Mouse (Mus musculus) neural tube, embryonic 15.5 days (tissue): ENCODE data around the gene Eef1akmt2. TPM values are rescaled to one million over a fixed set of nuclear protein-coding genes. Genes with fewer than 3 reads are reported as not detected.

Experiments used
- ATAC-seq: fragments of 200-750 bp; cut with Nextera tagmentation; 2 replicates; pipeline ENCODE4 v1.8.0; 2017; ENCODE audit warnings: mild to moderate bottlenecking, moderate TSS enrichment, moderate library complexity; ENCODE audit not compliant: low FRiP score
- H3K27ac ChIP-seq: fragments of 300-500 bp; sonication (generic); replicated peaks from 2 replicates; pipeline ENCODE4 v1.5.1; 2015; ENCODE audit warnings: mild to moderate bottlenecking, inconsistent platforms
- H3K27me3 ChIP-seq: fragments of 300-500 bp; sonication (generic); replicated peaks from 2 replicates; pipeline ENCODE4 v1.6.1; 2015; ENCODE audit warnings: inconsistent platforms
- H3K36me3 ChIP-seq: fragments of 300-500 bp; sonication (generic); 2 replicates; pipeline ENCODE4 v1.6.1; 2015; ENCODE audit warnings: inconsistent platforms
- H3K4me1 ChIP-seq: fragments of 300-500 bp; sonication (generic); 2 replicates; pipeline ENCODE4 v1.6.1; 2015; ENCODE audit warnings: inconsistent platforms
- H3K4me2 ChIP-seq: fragments of 300-500 bp; sonication (generic); 2 replicates; pipeline ENCODE4 v1.6.1; 2015; ENCODE audit warnings: inconsistent platforms, mild to moderate bottlenecking, moderate library complexity
- H3K4me3 ChIP-seq: fragments of 300-500 bp; sonication (generic); replicated peaks from 2 replicates; pipeline ENCODE4 v1.5.1; 2015; ENCODE audit warnings: mild to moderate bottlenecking, inconsistent platforms
- H3K9ac ChIP-seq: fragments of 300-500 bp; sonication (generic); replicated peaks from 2 replicates; pipeline ENCODE4 v1.6.1; 2015; ENCODE audit warnings: mild to moderate bottlenecking, inconsistent platforms
- H3K9me3 ChIP-seq: fragments of 300-500 bp; sonication (generic); replicated peaks from 2 replicates; pipeline ENCODE4 v1.6.1; 2016; ENCODE audit warnings: inconsistent platforms
- WGBS: fragments of 180-500 bp; shearing (Covaris S2); methylation state at CpG from one replicate; pipeline ENCODE4 v1.1.7; 2015; ENCODE audit warnings: mixed read lengths; 5-methylcytosine and 5-hydroxymethylcytosine counted together
- polyA plus RNA-seq: library from polyadenylated mRNA; unstranded; fragments of >200 nt; fragmentation: Nextera tagmentation; extraction: Ambion mirVana; gene quantifications from 2 replicates; pipeline ENCODE4 v1.2.1, GENCODE M21; 2015

The Eef1akmt2 gene
- polyA plus RNA-seq, 1 experiment from 2014 or later: 84.5 TPM

DNA sequence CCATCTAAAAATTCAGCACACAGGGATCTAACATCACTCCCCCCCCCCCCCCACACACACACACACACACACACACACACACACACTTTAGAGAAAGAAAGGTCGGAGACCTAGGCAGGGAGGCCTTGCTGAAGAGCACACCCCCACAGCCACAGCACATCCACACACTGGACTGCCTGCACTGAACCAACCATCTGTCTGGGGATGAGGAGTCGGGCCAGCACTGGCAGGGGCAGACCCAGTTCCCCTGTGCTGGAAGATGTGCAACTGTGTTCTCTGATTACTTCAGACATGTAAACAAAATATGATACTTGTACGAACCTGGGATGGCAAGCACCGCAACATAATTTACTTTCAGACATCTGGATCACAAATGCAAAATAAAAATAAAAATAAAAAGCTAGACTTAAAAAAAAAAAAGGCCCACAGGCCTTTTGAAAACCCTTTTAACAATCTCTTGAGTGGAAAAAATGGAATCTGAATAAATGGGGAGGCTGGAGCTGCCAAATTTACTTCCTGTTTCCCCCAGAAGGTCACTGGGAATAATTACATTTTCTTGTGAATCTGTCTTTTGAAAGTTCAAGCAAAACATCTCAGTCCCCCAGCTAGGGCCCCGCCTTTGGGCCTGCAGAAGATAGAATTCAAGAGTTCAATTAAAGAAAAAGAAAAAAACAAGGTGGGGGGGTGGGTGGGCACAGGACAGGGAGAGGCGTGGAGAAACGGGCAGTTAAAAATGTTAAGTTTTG, 44.2 kb downstream of the Eef1akmt2 start:
- Histone ChIP-seq H3K4me1 (peaks cover 86% of the 10 kb centered on the region), H3K27me3 (no peaks in the 10 kb centered on the region), H3K9me3 (no peaks in the 10 kb centered on the region), H3K27ac (peak overlapping the region; percentile 72), H3K9ac (no peak overlapping the region), H3K4me2 (peak overlapping the region; percentile 38; the same call in 1 of the 2 replicates), H3K4me3 (no peak overlapping the region), H3K36me3 (no peaks in the 10 kb centered on the region)
- ATAC-seq: no peak
- 47% methylated on average over 7 of the region's 7 CpGs for WGBS

DNA sequence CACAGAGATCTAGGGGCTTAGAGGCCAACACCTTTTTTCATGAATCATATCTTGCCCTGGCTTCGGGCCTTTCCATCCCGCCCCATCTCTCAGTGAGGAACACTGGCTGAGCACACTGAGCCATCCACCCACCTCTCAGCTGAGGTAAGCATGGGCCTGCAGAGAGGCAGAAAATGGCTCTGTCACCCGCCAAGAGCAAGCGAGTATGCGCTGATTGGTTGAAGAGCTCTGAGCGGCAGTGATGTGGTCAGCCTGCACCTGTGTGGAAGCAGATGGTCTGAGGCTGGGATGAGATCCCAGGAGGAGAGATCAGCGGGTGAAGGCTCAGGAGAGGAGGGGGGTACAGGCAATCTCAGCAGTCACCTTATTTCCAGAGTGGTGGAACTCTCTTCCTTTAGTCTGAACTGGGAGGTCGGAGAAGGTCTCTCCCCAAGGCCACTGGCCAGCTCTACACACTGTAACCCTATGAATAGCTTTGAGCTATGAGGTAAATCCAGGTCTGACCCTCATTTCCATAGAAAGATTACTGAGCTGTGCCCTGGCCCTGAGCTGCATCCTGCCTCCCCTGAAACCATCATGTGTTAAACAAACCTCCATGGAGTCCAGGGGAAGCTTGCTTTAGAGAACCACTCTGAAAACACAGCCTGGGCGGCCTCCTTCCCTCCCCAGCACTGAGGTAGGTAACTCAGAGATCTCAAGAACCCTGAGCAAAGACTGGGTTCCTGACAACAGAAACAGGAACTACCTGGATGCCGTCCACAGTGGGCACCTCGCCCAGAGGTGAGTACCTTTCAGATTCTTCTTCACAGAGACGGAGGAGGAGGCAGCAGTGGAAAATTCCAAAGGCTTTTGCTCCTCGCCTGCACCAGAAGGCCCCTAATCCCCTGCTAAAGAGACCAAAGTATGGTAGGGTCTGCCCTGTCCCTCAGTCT, 45.3 kb downstream of the Eef1akmt2 start:
- H3K4me1 ChIP-seq: peaks cover 88% of the 10 kb centered on the region
- no peaks in the 10 kb centered on the region for H3K36me3 ChIP-seq
- 68% methylated on average over 13 of the region's 13 CpGs for WGBS
- no peak overlapping the region for H3K9ac ChIP-seq
- no peaks in the 10 kb centered on the region for H3K27me3 ChIP-seq
- H3K4me3 ChIP-seq: no peak overlapping the region
- H3K9me3 ChIP-seq: no peaks in the 10 kb centered on the region
- H3K4me2 ChIP-seq: no peak overlapping the region
- peak overlapping the region; percentile 37 for H3K27ac ChIP-seq
- no peak for ATAC-seq

DNA sequence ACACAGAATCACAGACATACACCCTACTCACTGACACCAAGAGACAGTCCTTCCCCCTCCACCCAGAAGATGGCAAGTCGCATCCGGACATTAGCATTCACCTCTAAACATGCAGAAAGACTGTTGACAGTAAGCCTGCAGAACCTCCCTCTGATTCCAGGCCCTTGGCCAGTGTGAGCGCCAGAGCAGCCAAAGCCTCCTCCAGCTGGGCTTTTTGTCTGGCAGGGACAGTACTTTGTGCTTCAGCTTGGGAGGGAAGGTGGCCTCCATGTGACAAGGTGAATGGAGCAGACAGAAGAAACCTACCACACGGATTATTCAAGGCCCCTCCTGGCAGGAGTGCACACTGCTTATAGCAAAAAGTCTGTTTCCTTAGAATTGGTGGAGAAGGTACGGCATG, 46.2 kb downstream of the Eef1akmt2 start:
- Histone ChIP-seq H3K27ac (peak overlapping the region; percentile 64), H3K4me1 (peaks cover 81% of the 10 kb centered on the region), H3K9me3 (no peaks in the 10 kb centered on the region), H3K4me3 (no peak overlapping the region), H3K9ac (no peak overlapping the region), H3K36me3 (no peaks in the 10 kb centered on the region), H3K27me3 (no peaks in the 10 kb centered on the region), H3K4me2 (no peak overlapping the region)
- no peak for ATAC-seq
- 65% methylated on average over 5 of the region's 5 CpGs for WGBS

DNA sequence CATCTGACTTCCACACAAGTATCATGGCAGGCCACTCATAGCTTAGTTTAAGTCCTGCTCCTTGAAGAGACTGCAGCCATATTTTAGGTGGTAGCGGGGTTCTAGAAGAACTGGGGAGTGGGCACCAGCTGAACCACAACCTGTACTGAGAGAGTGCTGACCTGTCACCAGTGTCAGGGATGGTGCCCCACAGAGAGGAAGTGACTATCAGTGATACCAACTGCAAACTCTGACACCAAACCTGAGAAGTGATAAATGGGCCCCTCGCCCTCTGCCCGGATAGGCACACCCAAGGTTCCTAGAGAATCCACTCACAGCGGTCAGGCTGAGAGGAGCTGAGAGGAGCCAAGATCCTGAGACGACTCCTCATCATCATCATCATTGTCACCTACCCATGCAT, 47.5 kb downstream of the Eef1akmt2 start:
- Histone ChIP-seq H3K4me3 (no peak overlapping the region), H3K4me1 (peaks cover 70% of the 10 kb centered on the region)
- 88% methylated on average over 5 of the region's 5 CpGs for WGBS

DNA sequence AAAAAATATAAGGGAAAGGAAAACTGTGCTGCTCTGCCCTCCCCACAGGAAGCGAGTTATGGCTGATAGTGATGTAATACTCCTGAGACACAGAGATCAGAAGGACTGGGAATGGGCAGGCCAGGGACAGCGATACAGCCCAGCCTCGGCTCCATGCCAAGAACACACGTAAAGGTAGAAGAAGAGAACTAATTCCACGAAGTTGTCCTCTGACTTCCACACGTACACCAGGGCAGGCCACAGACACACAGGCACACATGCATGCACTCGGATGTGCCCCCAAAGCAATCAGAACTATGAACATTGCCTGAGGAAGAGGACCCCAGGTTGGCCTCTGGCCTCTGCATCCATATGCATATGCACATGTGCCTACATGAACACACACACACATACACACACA, 48.0 kb downstream of the Eef1akmt2 start:
- Histone ChIP-seq H3K4me3 (no peak overlapping the region), H3K27ac (no peak overlapping the region), H3K36me3 (no peaks in the 10 kb centered on the region), H3K9me3 (no peaks in the 10 kb centered on the region), H3K4me1 (peaks cover 65% of the 10 kb centered on the region), H3K27me3 (no peaks in the 10 kb centered on the region), H3K9ac (no peak overlapping the region), H3K4me2 (no peak overlapping the region)
- ATAC-seq: no peak
- 83% methylated on average over 7 of the region's 7 CpGs for WGBS

More for the DNA sequence above, 47.5 kb downstream of the Eef1akmt2 start:
- Histone ChIP-seq H3K9ac (no peak overlapping the region), H3K27ac (no peak overlapping the region), H3K27me3 (no peaks in the 10 kb centered on the region), H3K36me3 (no peaks in the 10 kb centered on the region), H3K4me2 (no peak overlapping the region), H3K9me3 (no peaks in the 10 kb centered on the region)
- ATAC-seq: no peak

DNA sequence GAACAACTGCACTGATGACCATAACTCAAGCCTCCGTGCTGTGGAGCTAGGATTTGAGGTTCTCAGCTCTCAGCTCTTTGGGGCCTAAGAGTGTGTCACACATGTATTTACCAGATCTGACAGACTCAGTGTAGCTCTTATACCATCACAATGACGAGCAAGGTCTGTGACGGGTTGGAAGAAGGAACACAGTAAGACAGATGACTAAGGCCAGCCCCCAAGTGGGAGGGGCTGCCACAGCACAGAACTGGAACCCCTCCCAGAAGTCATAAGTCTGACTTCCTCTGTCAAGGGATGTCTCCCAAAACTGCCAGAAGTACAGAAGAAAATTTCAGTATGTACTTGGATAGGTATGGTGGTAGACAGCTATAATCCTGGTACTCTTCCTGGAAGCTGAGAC, 48.5 kb downstream of the Eef1akmt2 start:
- H3K9ac ChIP-seq: no peak overlapping the region
- H3K27me3 ChIP-seq: no peaks in the 10 kb centered on the region
- no peaks in the 10 kb centered on the region for H3K9me3 ChIP-seq
- peaks cover 60% of the 10 kb centered on the region for H3K4me1 ChIP-seq
- 69% methylated on average over 3 of the region's 3 CpGs for WGBS
- H3K27ac ChIP-seq: no peak overlapping the region
- H3K36me3 ChIP-seq: no peaks in the 10 kb centered on the region
- H3K4me3 ChIP-seq: no peak overlapping the region
- no peak overlapping the region for H3K4me2 ChIP-seq
- no peak for ATAC-seq

DNA sequence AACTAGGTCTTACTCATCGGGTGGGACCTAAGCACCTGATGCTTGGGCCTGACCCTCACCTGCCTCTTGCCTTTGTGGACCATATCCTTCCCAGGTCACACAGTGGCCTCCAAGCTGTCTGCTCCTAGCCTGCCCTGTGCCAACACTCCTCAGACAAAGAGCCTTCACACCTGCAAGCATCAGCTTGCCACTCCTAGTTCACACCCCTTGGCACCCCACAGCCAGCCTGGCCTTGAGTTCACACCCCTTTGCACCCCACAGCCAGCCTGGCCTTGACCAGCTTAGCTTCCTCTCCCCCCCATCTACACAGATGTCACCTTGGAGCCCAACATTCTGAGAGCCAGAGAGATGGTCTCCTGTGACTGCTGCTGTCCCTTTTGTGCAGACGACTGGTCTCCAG, 49.1 kb downstream of the Eef1akmt2 start:
- no peaks in the 10 kb centered on the region for H3K27me3 ChIP-seq
- H3K9ac ChIP-seq: no peak overlapping the region
- no peak overlapping the region for H3K27ac ChIP-seq
- no peaks in the 10 kb centered on the region for H3K36me3 ChIP-seq
- H3K4me1 ChIP-seq: peaks cover 54% of the 10 kb centered on the region
- no peak for ATAC-seq
- H3K4me3 ChIP-seq: no peak overlapping the region
- WGBS: 95% methylated on average over 2 of the region's 2 CpGs
- no peaks in the 10 kb centered on the region for H3K9me3 ChIP-seq
- no peak overlapping the region for H3K4me2 ChIP-seq

DNA sequence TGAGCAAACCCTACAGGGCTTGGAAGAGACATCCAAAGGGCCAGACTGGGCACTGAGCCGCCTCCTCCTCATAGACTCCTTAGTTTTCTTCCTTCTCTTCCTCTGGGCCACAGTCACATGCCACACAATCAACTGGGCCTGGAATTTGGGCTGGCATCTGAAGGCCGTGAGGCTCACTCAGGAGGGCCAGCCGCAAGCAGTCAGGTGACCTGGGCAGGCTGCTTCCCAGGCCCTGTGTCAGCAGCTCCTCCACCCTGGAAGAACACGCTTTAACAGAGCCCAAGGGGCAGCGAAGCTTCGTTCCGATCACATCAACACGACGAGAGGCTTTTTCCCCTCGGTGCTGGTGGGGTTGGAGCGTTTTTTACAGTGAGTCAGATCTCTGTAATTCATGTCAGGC, 49.8 kb downstream of the Eef1akmt2 start:
- H3K9ac ChIP-seq: no peak overlapping the region
- H3K27me3 ChIP-seq: no peaks in the 10 kb centered on the region
- H3K36me3 ChIP-seq: no peaks in the 10 kb centered on the region
- H3K4me3 ChIP-seq: no peak overlapping the region
- H3K27ac ChIP-seq: no peak overlapping the region
- H3K4me1 ChIP-seq: peaks cover 47% of the 10 kb centered on the region
- WGBS: 75% methylated on average over 11 of the region's 11 CpGs
- H3K9me3 ChIP-seq: no peaks in the 10 kb centered on the region
- ATAC-seq: no peak
- H3K4me2 ChIP-seq: no peak overlapping the region

DNA sequence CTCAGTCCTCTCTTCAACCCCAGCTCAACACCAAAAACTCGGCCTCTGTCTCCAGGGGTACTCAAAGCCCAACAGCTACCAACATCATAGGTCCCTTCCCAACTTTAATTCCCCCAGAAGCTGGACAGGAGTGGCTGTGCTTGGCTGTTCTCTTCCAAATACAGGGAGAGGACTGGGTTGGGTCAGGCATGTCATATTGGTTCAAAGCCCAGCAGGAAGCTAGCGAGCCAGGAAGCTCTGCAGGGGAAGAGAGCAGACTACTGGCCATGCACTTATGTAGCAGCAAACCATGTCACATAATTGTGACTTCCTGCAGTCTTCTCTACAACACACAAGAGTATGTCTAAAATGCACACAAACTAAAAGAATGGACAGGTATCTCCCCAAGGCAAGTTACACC, 50.4 kb downstream of the Eef1akmt2 start:
- Histone ChIP-seq H3K4me3 (no peak overlapping the region), H3K4me1 (peaks cover 41% of the 10 kb centered on the region), H3K36me3 (no peaks in the 10 kb centered on the region), H3K9me3 (no peaks in the 10 kb centered on the region), H3K4me2 (no peak overlapping the region), H3K27me3 (no peaks in the 10 kb centered on the region), H3K9ac (no peak overlapping the region), H3K27ac (no peak overlapping the region)
- ATAC-seq: no peak
- 86% methylated on average over 2 of the region's 2 CpGs for WGBS

DNA sequence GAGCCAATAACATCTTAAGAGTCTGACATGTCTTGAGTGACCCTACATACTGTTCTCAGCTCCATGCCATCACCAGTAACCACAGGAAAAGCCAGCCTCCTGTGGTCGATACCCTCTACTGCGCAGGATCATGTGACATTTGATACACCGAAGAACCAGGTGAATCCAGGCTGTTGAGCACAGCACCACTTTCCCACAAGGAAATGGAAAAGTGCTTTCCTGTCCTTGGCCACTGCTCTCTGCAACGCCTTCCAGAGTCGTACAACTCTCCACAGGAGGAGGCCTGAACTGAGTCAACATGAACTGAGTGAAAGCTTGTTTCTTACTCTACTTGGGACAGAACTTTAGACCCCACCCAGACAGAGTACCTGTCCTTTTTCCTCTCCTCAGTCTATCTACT, 51.0 kb downstream of the Eef1akmt2 start:
- H3K27ac ChIP-seq: no peak overlapping the region
- 90% methylated on average over 5 of the region's 5 CpGs for WGBS
- H3K4me3 ChIP-seq: no peak overlapping the region
- H3K4me1 ChIP-seq: peaks cover 36% of the 10 kb centered on the region
- H3K27me3 ChIP-seq: no peaks in the 10 kb centered on the region
- ATAC-seq: no peak
- H3K9me3 ChIP-seq: no peaks in the 10 kb centered on the region
- no peak overlapping the region for H3K4me2 ChIP-seq
- no peak overlapping the region for H3K9ac ChIP-seq
- no peaks in the 10 kb centered on the region for H3K36me3 ChIP-seq

DNA sequence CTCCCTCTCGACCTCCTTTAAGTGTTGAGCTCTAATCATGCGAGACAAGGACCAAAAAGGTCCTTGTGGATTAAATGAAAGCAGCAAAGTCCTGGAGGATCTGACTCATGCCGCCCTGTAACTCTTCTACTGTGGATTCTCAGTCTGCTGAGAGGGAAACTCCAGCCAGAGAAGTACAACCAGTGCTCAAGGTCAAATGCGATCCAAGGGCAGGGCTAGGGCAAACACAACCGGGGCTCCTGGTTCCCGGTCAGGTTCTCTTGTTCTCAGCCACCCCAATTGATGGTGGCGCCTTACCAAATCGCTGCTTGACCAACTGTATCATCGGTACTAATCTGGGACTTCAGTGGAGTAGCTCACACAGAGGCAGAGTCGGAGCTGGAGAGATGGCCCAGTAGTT, 51.6 kb downstream of the Eef1akmt2 start:
- Histone ChIP-seq H3K4me2 (no peak overlapping the region), H3K9me3 (no peaks in the 10 kb centered on the region), H3K4me1 (peaks cover 30% of the 10 kb centered on the region), H3K4me3 (no peak overlapping the region), H3K27ac (no peak overlapping the region), H3K9ac (no peak overlapping the region), H3K27me3 (no peaks in the 10 kb centered on the region), H3K36me3 (no peaks in the 10 kb centered on the region)
- WGBS: 91% methylated on average over 10 of the region's 10 CpGs
- ATAC-seq: no peak
